Mouse (Mus musculus): ENCODE measurements around the gene Gm8857. TPM values are rescaled to one million over a fixed set of nuclear protein-coding genes. Genes with fewer than 3 reads are reported as not detected.
"Not testable (repeated sequence)": the region's sequence is repeated elsewhere in the genome, so short reads cannot be mapped to it uniquely, and the experiment has no call there.

The Gm8857 gene
- not detected in 2 replicates for polyA plus RNA-seq (2015; fragmentation: Nextera tagmentation; extraction: Ambion mirVana)

GRCm38 (mm10) chr5:10947505-10947904 lies at the start of gene Gm8857, which contains the start of gene Gm8871:
Gene Gm8857 (plus strand): TSS chr5:10947807.
Gene Gm8871 (plus strand): TSS chr5:10947805.
- DNase-seq (ENCODE audit: low spot score), result not testable (repeated sequence)

- not testable (repeated sequence) for DNase-seq (ENCODE audit: low spot score)
Measured at GRCm38 (mm10) chr5:10953512-10953911, 5.9 kb downstream of the Gm8857 start.

- DNase-seq (ENCODE audit: low spot score), result not testable (repeated sequence)
Measured at GRCm38 (mm10) chr5:10958057-10958456, 10.4 kb downstream of the Gm8857 start.

Other genes with a start within 250 kb of the Gm8857 start
- gene Gm8871, start within 50 bp of the Gm8857 start, polyA plus RNA-seq (2015; fragmentation: Nextera tagmentation; extraction: Ambion mirVana), result not detected in 2 replicates
- gene Gm8879, start 179.8 kb downstream of the Gm8857 start, polyA plus RNA-seq (2015; fragmentation: Nextera tagmentation; extraction: Ambion mirVana), result 0.18 TPM in 1 of 2 replicates, not detected in the other
- 0.16 TPM in 1 of 2 replicates, not detected in the other for gene Gm5861, start 235.3 kb downstream of the Gm8857 start, polyA plus RNA-seq (2015; fragmentation: Nextera tagmentation; extraction: Ambion mirVana)

Data from thymus, postnatal 0 days (tissue).